Mouse (Mus musculus) E14TG2a.4 (cell line): ENCODE data around the gene Zfp467.

ENCODE experiments used
- CTCF ChIP-seq: conservative IDR thresholded peaks from 2 replicates; pipeline ENCODE4 v1.5.1; 2014; ENCODE audit warnings: low read length
- POU5F1 ChIP-seq: IDR thresholded peaks from 2 replicates; pipeline ENCODE4 v1.6.1; 2014; ENCODE audit warnings: low read length, borderline replicate concordance

DNA sequence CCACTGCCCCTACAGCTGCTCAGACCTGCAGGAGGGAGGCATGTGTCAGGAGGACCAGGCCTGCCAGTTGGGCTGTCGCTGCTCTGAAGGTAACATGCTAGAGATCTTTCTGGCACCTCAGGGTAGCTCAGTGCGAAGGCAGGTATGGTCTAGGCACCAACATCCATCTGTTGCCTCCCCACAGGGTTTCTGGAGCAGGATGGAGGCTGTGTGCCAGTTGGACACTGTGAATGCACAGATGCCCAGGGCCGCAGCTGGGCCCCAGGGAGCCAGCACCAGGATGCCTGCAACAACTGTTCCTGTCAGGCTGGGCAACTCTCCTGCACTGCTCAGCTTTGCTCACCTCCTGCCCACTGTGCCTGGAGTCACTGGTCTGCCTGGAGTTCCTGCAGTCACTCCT lies 44.1 kb upstream of the Zfp467 start:
- TF ChIP-seq CTCF (no peak), POU5F1 (no peak)
